Mouse (Mus musculus): ENCODE results near the gene Tmem204.
A peak's percentile ranks its signal among the peaks of the same experiment; 100 is the strongest.

- TF ChIP-seq ZNF384 (IDR thresholded peaks at IDR 0.05; ENCODE audit: low read depth, low read length) (0 out of 2 replicates have a peak, but pooled peaks have one; percentile 20), HCFC1 (IDR thresholded peaks at IDR 0.05; ENCODE audit: borderline replicate concordance, insufficient read depth, low read length) (no peak), CHD2 (IDR thresholded peaks at IDR 0.05; ENCODE audit: low read depth, low read length) (no peak), ZC3H11A (IDR thresholded peaks at IDR 0.05; ENCODE audit: borderline replicate concordance, low read depth, low read length) (no peak)
Measured at GRCm38 (mm10) chr17:25127079-25127478, 43.7 kb upstream of the Tmem204 start.

All from ES-E14 (cell line).